Mouse (Mus musculus) G1E (cell line): Measurements from ENCODE around the gene Ppm1l. TPM values are rescaled to one million over a fixed set of nuclear protein-coding genes. Genes with fewer than 3 reads are reported as not detected.
A peak's percentile ranks its signal among the peaks of the same experiment; 100 is the strongest.

Source experiments
- ATAC-seq: 2 replicates; pipeline ENCODE4 v1.8.0; 2016; ENCODE audit warnings: mild to moderate bottlenecking; ENCODE audit not compliant: insufficient number of reproducible peaks, poor library complexity, low FRiP score, severe bottlenecking; ENCODE audit errors: extremely low read depth
- DNase-seq: peaks from one replicate; pipeline ENCODE4 v3.0.0; 2012; ENCODE audit warnings: low spot score
- H3K27me3 ChIP-seq: 2 replicates; pipeline ENCODE4 v1.6.1; 2012; ENCODE audit warnings: mild to moderate bottlenecking, low read length, inconsistent platforms; ENCODE audit not compliant: insufficient read depth
- H3K36me3 ChIP-seq: replicated peaks from 2 replicates; pipeline ENCODE3; 2012; ENCODE audit warnings: mild to moderate bottlenecking, inconsistent platforms
- H3K4me1 ChIP-seq: 2 replicates; pipeline ENCODE4 v1.6.1; 2012; ENCODE audit warnings: low read depth, low read length, inconsistent platforms, mixed read lengths; ENCODE audit not compliant: insufficient read depth
- H3K4me3 ChIP-seq: 2 replicates; pipeline ENCODE4 v1.5.1; 2012; ENCODE audit warnings: low read depth, mild to moderate bottlenecking, inconsistent platforms, low read length, moderate library complexity, mixed read lengths
- H3K9me3 ChIP-seq: replicated peaks from 2 replicates; pipeline ENCODE4 v1.6.1; 2012; ENCODE audit warnings: inconsistent platforms
- CTCF ChIP-seq: IDR thresholded peaks from 2 replicates; pipeline ENCODE4 v1.5.1; 2012; ENCODE audit warnings: low read depth, low read length, inconsistent platforms, mixed read lengths
- GATA1 ChIP-seq: IDR thresholded peaks from 2 replicates; pipeline ENCODE4 v1.6.1; 2012; ENCODE audit warnings: borderline replicate concordance, low read length, inconsistent platforms, mixed read lengths
- GATA2 ChIP-seq: IDR thresholded peaks from 2 replicates; pipeline ENCODE4 v1.6.1; 2012; ENCODE audit warnings: low read depth, low read length, inconsistent platforms, borderline replicate concordance
- POLR2AphosphoS5 ChIP-seq: IDR thresholded peaks from 2 replicates; pipeline ENCODE4 v1.6.1; 2012; ENCODE audit warnings: low read depth, low read length, inconsistent platforms; ENCODE audit not compliant: insufficient replicate concordance
- TAL1 ChIP-seq: conservative IDR thresholded peaks from 2 replicates; pipeline ENCODE4 v1.6.1; 2012; ENCODE audit warnings: low read depth, low read length, inconsistent platforms, mixed read lengths
- polyA plus RNA-seq: library from polyadenylated mRNA; stranded (reverse); fragments of >175 nt; gene quantifications from 2 replicates; pipeline ENCODE4 v1.2.3, GENCODE M21; 2012
- total RNA-seq, 2 experiments: library from RNA; stranded (forward) in 1 of 2; stranded (reverse) in 1 of 2; fragments of 200-1000 nt in 1 of 2; fragments of >200 nt in 1 of 2; fragmentation: Nextera tagmentation in 1 of 2; gene quantifications; 2 replicates each; pipeline ENCODE4 v1.2.3; 2014 to 2017

Gene Ppm1l
- total and polyA plus RNA-seq, 3 experiments: 1.5 to 16.6 (median 5.6) TPM

DNA sequence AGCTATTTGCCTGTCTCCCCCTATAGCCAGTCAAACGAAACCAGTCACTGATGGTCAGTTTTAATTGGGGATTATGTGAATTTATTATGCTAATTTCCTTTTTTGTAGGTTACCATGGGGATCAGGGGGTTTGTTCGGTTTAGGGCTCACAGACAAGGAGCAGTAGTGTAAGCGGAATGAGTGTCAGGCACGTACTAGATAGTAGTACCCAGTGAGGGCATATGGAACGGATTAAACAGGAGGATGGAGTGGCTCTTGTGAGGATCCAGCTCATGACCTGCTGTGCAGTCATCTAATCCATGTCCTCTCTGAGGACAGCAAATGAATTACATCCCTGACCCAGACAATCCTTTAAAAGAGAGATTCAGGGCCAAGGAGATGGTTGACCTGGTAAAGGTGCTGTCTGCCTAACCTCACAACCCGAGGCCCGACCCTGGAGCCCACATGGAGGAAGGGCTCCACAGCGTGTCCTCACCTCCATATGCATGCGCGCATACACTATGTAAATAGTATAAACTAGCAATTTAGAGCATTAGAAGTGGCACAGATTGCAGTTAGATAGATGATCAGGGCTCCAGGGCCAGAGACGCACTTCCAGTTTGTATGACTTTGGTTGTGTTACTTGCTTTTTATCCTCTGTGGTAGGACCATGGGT is 153.6 kb downstream of the Ppm1l start:
- no peaks in the 10 kb centered on the region for H3K9me3 ChIP-seq
- DNase-seq (no peak), ATAC-seq (no peak)
- H3K4me1 ChIP-seq: peaks cover 43% of the 10 kb centered on the region
- H3K36me3 ChIP-seq: no peaks in the 10 kb centered on the region
- H3K27me3 ChIP-seq: no peaks in the 10 kb centered on the region
- TF ChIP-seq CTCF (no peak), POLR2AphosphoS5 (no peak), TAL1 (no peak), GATA1 (no peak), GATA2 (no peak)
- H3K4me3 ChIP-seq: no peak overlapping the region

DNA sequence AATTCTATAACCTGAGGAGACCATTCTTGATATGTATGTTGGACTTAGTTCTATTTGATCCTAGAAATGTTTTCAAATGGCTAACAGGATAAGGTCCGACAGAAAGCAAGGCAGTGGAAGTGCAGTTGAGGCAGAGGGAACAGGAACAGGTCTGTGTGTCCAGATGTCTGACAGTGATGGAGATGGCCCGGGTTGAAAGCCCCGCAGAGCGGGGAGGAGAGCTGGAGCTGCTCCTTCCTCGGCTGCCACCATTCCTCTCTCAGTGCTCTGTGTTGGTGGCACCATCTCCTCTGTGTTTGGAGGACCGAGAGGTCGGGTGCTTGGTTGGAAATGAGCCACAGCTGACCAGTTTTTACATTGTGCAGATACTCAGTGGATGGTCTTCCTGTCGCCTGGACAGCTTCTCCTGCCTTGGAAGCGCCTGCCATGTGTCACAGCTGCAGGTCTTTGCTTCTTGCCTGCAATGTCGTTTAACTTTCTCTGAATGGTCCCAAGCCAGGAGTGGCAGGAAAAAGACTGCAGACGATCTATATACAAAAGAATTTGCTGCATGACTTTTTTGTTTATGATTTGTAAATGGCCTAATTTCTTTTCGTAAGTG is 159.3 kb downstream of the Ppm1l start:
- Histone ChIP-seq H3K4me3 (no peak overlapping the region), H3K4me1 (peaks cover 6% of the 10 kb centered on the region), H3K9me3 (no peaks in the 10 kb centered on the region), H3K36me3 (no peaks in the 10 kb centered on the region), H3K27me3 (no peaks in the 10 kb centered on the region)
- DNase-seq (no peak), ATAC-seq (no peak)
- TF ChIP-seq GATA1 (no peak), POLR2AphosphoS5 (no peak), GATA2 (no peak), CTCF (no peak)

- no peaks in the 10 kb centered on the region for H3K9me3 ChIP-seq
- no peak for TF ChIP-seq GATA1
- no peak for ATAC-seq
- H3K27me3 ChIP-seq: no peaks in the 10 kb centered on the region
- DNase-seq: no peak
- H3K4me3 ChIP-seq: no peak overlapping the region
- H3K36me3 ChIP-seq: no peaks in the 10 kb centered on the region
- H3K4me1 ChIP-seq: peaks cover 12% of the 10 kb centered on the region
Measured at GRCm38 (mm10) chr3:69479937-69480336, 163.3 kb downstream of the Ppm1l start.

GRCm38 (mm10) chr3:69481835-69482234 is 165.2 kb downstream of the Ppm1l start:
- peaks cover 16% of the 10 kb centered on the region for H3K4me1 ChIP-seq
- no peaks in the 10 kb centered on the region for H3K36me3 ChIP-seq
- H3K4me3 ChIP-seq: no peak overlapping the region
- H3K9me3 ChIP-seq: no peaks in the 10 kb centered on the region
- TF ChIP-seq GATA2 (no peak), GATA1 (no peak), POLR2AphosphoS5 (no peak), TAL1 (no peak), CTCF (peak; percentile 39; the same call in 1 of the 2 replicates)
- DNase-seq (peak; percentile 15), ATAC-seq (peak; percentile 34; the same call in 1 of the 2 replicates)
- H3K27me3 ChIP-seq: no peaks in the 10 kb centered on the region

GRCm38 (mm10) chr3:69484006-69484574 is 167.4 kb downstream of the Ppm1l start:
- no peak for TF ChIP-seq TAL1
- no peak for TF ChIP-seq GATA1
- no peak for TF ChIP-seq GATA2
- TF ChIP-seq CTCF: no peak
- no peak for TF ChIP-seq POLR2AphosphoS5
- Histone ChIP-seq H3K36me3 (no peaks in the 10 kb centered on the region), H3K4me1 (peaks cover 16% of the 10 kb centered on the region), H3K4me3 (no peak overlapping the region), H3K27me3 (no peaks in the 10 kb centered on the region), H3K9me3 (no peaks in the 10 kb centered on the region)
- ATAC-seq (no peak), DNase-seq (no peak)

DNA sequence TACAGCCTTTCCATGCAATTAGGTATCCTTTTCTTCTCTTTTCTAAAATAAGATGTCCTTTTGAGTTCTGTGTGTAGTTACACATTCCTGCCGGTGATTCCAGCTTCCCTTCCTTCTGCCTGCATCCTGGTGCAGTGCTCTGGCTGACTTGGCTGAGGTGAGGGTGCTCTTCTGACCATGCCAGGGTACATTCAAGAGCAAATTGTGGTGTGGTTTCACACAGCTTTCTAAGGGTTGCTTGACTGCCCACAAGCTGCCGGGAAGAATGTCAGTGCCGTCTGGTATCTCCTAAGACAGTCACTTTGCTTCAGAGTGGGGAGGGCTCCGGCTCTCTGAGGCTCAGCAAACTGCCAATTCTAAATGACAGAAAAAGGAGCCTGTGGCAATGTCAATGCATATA is 167.9 kb downstream of the Ppm1l start:
- H3K36me3 ChIP-seq: no peaks in the 10 kb centered on the region
- no peak for ATAC-seq
- TF ChIP-seq CTCF (no peak), GATA1 (no peak), POLR2AphosphoS5 (no peak), TAL1 (no peak), GATA2 (no peak)
- H3K4me1 ChIP-seq: peaks cover 18% of the 10 kb centered on the region
- no peak overlapping the region for H3K4me3 ChIP-seq
- DNase-seq: no peak
- H3K27me3 ChIP-seq: no peaks in the 10 kb centered on the region
- no peaks in the 10 kb centered on the region for H3K9me3 ChIP-seq
